Comparison of ENCODE assay signal across 37 mouse cellular contexts in genomic region chr2:163449276-163449675, GRCm38 (mm10). TPM values are rescaled to one million over a fixed set of nuclear protein-coding genes. Genes with fewer than 3 reads are reported as not detected.
"Had no signal": no experiment of that assay in that cellular context is flagged by ENCODE, and none has a peak within 500 bp of the region (broad histone marks: within the 10 kb centered on the region; RNA-seq: fewer than 3 reads in every experiment).

No protein-coding gene starts in this region.

- DNase-seq: cerebellum, adult 2 months; cerebellum, adult 8-10 months; cerebellum, adult 9-10 months; cerebellum, adult 9-11 months; cerebellum, postnatal 10 days; cerebellum, postnatal 14 days; cerebellum, postnatal 25 days; cerebellum, postnatal 36 days; embryo, embryonic 11 days; forebrain, postnatal 0 days; gastrocnemius, adult 2 months; gastrocnemius, postnatal 10 days; gastrocnemius, postnatal 14 days; gastrocnemius, postnatal 25 days; gastrocnemius, postnatal 36 days; heart, adult 11 months; heart, adult 18-20 months had no signal

- H3K4me2 ChIP-seq: embryonic facial prominence, embryonic 12.5 days; embryonic facial prominence, embryonic 13.5 days; embryonic facial prominence, embryonic 15.5 days; forebrain, embryonic 12.5 days; forebrain, embryonic 13.5 days; forebrain, embryonic 15.5 days had no signal

- H3K9ac ChIP-seq: embryonic facial prominence, embryonic 12.5 days; embryonic facial prominence, embryonic 13.5 days; embryonic facial prominence, embryonic 15.5 days; forebrain, embryonic 12.5 days; forebrain, embryonic 13.5 days; forebrain, embryonic 15.5 days; forebrain, postnatal 0 days had no signal

- H3K27me3 ChIP-seq: embryonic facial prominence, embryonic 12.5 days; embryonic facial prominence, embryonic 13.5 days; embryonic facial prominence, embryonic 15.5 days; forebrain, embryonic 12.5 days; forebrain, embryonic 13.5 days; forebrain, embryonic 15.5 days had no signal

- H3K9me3 ChIP-seq: embryonic facial prominence, embryonic 10.5 days; embryonic facial prominence, embryonic 12.5 days; embryonic facial prominence, embryonic 13.5 days; embryonic facial prominence, embryonic 15.5 days; forebrain, embryonic 10.5 days; forebrain, embryonic 12.5 days; forebrain, embryonic 13.5 days; forebrain, embryonic 15.5 days had no signal

- H3K27ac ChIP-seq: embryonic facial prominence, embryonic 10.5 days; embryonic facial prominence, embryonic 12.5 days; embryonic facial prominence, embryonic 13.5 days; embryonic facial prominence, embryonic 15.5 days; forebrain, embryonic 10.5 days; forebrain, embryonic 12.5 days; forebrain, embryonic 13.5 days; forebrain, embryonic 15.5 days; gastrocnemius, adult 2 months had no signal

- H3K4me1 ChIP-seq: embryonic facial prominence, embryonic 10.5 days; embryonic facial prominence, embryonic 12.5 days; embryonic facial prominence, embryonic 13.5 days; embryonic facial prominence, embryonic 15.5 days; forebrain, embryonic 12.5 days; forebrain, embryonic 13.5 days had no signal

- H3K36me3 ChIP-seq: embryonic facial prominence, embryonic 10.5 days; embryonic facial prominence, embryonic 12.5 days; embryonic facial prominence, embryonic 13.5 days; embryonic facial prominence, embryonic 15.5 days; forebrain, embryonic 10.5 days had no signal

- H3K4me3 ChIP-seq: embryonic facial prominence, embryonic 10.5 days; embryonic facial prominence, embryonic 12.5 days; embryonic facial prominence, embryonic 13.5 days; embryonic facial prominence, embryonic 15.5 days; erythroblast, embryonic 14.5 days; forebrain, embryonic 10.5 days; forebrain, embryonic 12.5 days; forebrain, embryonic 13.5 days; forebrain, embryonic 15.5 days; gastrocnemius, adult 2 months had no signal

- ATAC-seq: forebrain, embryonic 13.5 days; forebrain, embryonic 14.5 days; forebrain, embryonic 15.5 days; forebrain, embryonic 16.5 days; forebrain, postnatal 0 days had no signal

RNA-seq across cellular contexts. Expression of gene Gdap1l1, which starts 11.0 kb away (rescaled TPM):
- total RNA-seq: gastrocnemius, adult 2 months; gastrocnemius, postnatal 25 days; gastrocnemius, postnatal 36 days; gastrocnemius, postnatal 4 days; granulocyte monocyte progenitor cell, adult 5-6 weeks; heart, adult 18-20 months had no signal
- polyA plus RNA-seq: erythroblast, embryonic 14.5 days had no signal

RNA-seq across cellular contexts. Expression of gene R3hdml, which starts 42.8 kb away (rescaled TPM):
- total RNA-seq: common myeloid progenitor, adult 5-6 weeks; gastrocnemius, adult 18-20 months; gastrocnemius, adult 2 months; gastrocnemius, adult 8-10 months; gastrocnemius, postnatal 10 days; gastrocnemius, postnatal 14 days; gastrocnemius, postnatal 25 days; gastrocnemius, postnatal 36 days; gastrocnemius, postnatal 4 days; granulocyte monocyte progenitor cell, adult 5-6 weeks; heart, adult 18-20 months had no signal
- polyA plus RNA-seq: cerebellum, adult 2 months; cortical plate, adult 2 months; embryonic facial prominence, embryonic 10.5 days; embryonic facial prominence, embryonic 11.5 days; embryonic facial prominence, embryonic 12.5 days; embryonic facial prominence, embryonic 13.5 days; erythroblast, embryonic 14.5 days; forebrain, embryonic 10.5 days; forebrain, embryonic 11.5 days; forebrain, embryonic 12.5 days; forebrain, embryonic 13.5 days; forebrain, embryonic 14.5 days; forebrain, embryonic 15.5 days; forebrain, embryonic 16.5 days; gonadal fat pad, adult 2 months had no signal

RNA-seq across cellular contexts. Expression of gene Jph2, which starts 51.5 kb away (rescaled TPM):
- total RNA-seq: common myeloid progenitor, adult 5-6 weeks; granulocyte monocyte progenitor cell, adult 5-6 weeks had no signal
- polyA plus RNA-seq: erythroblast, embryonic 14.5 days had no signal
